Mouse (Mus musculus) testis, adult 2 months (tissue): Measurements from ENCODE around the gene Magi1. TPM values are rescaled to one million over a fixed set of nuclear protein-coding genes. Genes with fewer than 3 reads are reported as not detected.

Source experiments
- H3K27ac ChIP-seq: fragments of 200-500 bp; 2 replicates; pipeline ENCODE4 v1.5.1; 2012; ENCODE audit warnings: low read depth, low read length; ENCODE audit not compliant: control insufficient read depth, insufficient read depth
- H3K27me3 ChIP-seq: fragments of 200-500 bp; 2 replicates; pipeline ENCODE4 v1.6.1; 2012; ENCODE audit warnings: mild to moderate bottlenecking, low read length, moderate library complexity; ENCODE audit not compliant: control insufficient read depth, insufficient read depth
- H3K36me3 ChIP-seq: fragments of 200-500 bp; 2 replicates; pipeline ENCODE4 v1.6.1; 2012; ENCODE audit warnings: mild to moderate bottlenecking, low read length; ENCODE audit not compliant: control insufficient read depth, insufficient read depth
- H3K4me1 ChIP-seq: fragments of 200-500 bp; 2 replicates; pipeline ENCODE4 v1.6.1; 2012; ENCODE audit warnings: low read length; ENCODE audit not compliant: control insufficient read depth, insufficient read depth
- H3K4me3 ChIP-seq: fragments of 200-500 bp; 2 replicates; pipeline ENCODE4 v1.5.1; 2012; ENCODE audit warnings: low read depth, mild to moderate bottlenecking, low read length, moderate library complexity, mixed read lengths; ENCODE audit not compliant: control insufficient read depth
- CTCF ChIP-seq: fragments of 200-500 bp; IDR thresholded peaks from 2 replicates; pipeline ENCODE4 v1.5.1; 2012; ENCODE audit warnings: low read depth, mild to moderate bottlenecking, inconsistent platforms, low read length, moderate library complexity; ENCODE audit not compliant: control insufficient read depth, insufficient read depth, insufficient replicate concordance
- POLR2A ChIP-seq: fragments of 200-500 bp; IDR thresholded peaks from 2 replicates; pipeline ENCODE4 v1.6.1; 2012; ENCODE audit warnings: low read depth, mild to moderate bottlenecking, inconsistent platforms, low read length, moderate library complexity; ENCODE audit not compliant: control insufficient read depth
- polyA plus RNA-seq: library from polyadenylated mRNA; depleted of rRNA; stranded (reverse); fragments of >200 nt; gene quantifications from 2 replicates; pipeline ENCODE4 v1.2.3, GENCODE M21; 2012; rRNA removed

The Magi1 gene
- polyA plus RNA-seq = 9.2 and 11.1 TPM in 2 replicates

DNA sequence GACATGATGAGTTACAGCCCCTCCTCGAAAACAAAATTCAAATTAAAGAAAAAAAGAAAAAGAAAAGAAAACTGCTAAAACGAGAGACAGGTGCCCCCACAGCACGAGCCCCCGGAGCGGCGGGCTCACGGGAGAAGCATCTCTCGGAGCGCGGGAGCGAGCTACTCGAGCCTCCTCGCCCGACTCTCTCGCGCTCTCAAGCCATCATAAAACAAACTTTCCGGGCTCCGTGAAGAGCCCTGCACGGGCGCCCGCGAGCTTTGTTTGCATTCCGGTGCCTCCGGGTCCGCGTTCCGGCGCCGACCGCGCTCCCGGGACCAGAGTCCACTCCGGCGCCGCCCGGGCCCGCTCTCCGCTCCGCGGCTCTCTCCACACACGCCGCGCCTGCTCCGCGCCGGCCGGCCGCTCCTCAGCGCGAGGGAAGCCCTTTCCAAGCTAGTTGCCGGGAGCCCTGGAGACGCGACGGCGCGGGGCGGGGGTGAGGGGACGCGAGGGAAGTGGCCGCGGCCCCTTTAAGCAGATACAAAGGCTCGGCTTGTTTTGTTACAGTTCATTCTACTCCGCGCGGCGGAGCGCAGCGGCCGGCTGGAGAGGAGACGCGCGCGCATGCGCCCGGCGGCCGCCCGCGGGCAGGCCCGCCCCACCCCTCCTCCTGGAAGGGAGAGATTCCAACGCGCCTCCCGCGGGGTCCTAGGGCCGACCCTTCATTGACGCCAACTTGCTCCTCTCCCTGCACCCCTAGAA is at the start of gene Magi1:
Magi1 (minus strand) TSS at position 600 of the 744 bp plus-strand sequence.
- no peaks in the 10 kb centered on the region for H3K36me3 ChIP-seq

GRCm38 (mm10) chr6:94327143-94327542 is 43.4 kb upstream of the Magi1 start:
- no peak for TF ChIP-seq POLR2A
- TF ChIP-seq CTCF = no peak
- no peak overlapping the region for H3K27ac ChIP-seq
- H3K36me3 ChIP-seq = no peaks in the 10 kb centered on the region
- no peaks in the 10 kb centered on the region for H3K27me3 ChIP-seq
- no peaks in the 10 kb centered on the region for H3K4me1 ChIP-seq
- H3K4me3 ChIP-seq = no peak overlapping the region

More for the DNA sequence above, at the start of gene Magi1:
- Histone ChIP-seq H3K27me3 (no peaks in the 10 kb centered on the region), H3K4me3 (peak within 1 kb of the TSS; percentile 95), H3K27ac (peak within 1 kb of the TSS; percentile 84), H3K4me1 (peaks cover 14% of the 10 kb centered on the region)
- no peak; the same call in 1 of the 2 replicates for TF ChIP-seq POLR2A
- TF ChIP-seq CTCF = no peak

DNA sequence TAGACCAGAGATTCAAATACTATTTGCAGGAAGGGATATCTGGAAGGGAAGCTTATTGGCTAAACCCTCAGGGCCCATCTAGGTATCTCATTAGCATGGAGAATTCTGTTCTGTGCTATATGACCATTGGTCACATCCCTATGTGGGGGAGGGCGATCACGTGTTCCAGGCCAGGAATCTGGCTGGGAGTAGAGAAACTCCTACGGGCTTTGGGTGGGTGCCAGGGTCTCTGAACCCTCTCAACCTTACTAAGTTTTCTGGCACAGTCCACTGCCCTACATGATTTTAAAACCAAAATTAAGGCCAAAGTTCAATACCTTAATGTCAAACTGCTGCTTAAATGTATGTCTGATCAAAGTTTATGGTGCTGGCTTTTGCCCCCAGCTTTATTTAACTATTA is 33.2 kb upstream of the Magi1 start:
- Histone ChIP-seq H3K4me1 (no peaks in the 10 kb centered on the region; the same call in 1 of the 2 replicates), H3K27ac (no peak overlapping the region), H3K27me3 (no peaks in the 10 kb centered on the region), H3K4me3 (no peak overlapping the region), H3K36me3 (no peaks in the 10 kb centered on the region)
- no peak for TF ChIP-seq CTCF
- TF ChIP-seq POLR2A = no peak

DNA sequence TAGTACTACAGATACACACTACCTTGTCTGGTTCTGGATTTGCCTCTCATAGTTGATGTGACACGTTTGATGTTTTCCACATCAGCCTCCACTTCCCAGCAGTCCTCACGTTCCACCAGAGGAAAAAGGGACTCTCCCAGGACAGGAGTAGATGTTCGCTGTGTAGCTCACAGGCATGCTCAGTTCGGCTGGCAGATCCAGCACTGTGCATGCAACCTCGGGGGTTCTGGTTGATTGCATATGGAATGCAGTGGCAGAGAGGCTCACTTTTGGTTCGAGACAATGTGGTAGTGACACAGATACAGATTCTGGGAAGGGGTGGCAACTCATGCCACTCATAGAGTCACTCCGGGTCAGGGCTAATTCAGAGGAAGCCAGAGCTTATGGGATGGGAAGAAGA is 28.6 kb upstream of the Magi1 start:
- Histone ChIP-seq H3K4me3 (no peak overlapping the region), H3K4me1 (no peaks in the 10 kb centered on the region; the same call in 1 of the 2 replicates), H3K36me3 (no peaks in the 10 kb centered on the region), H3K27ac (no peak overlapping the region), H3K27me3 (no peaks in the 10 kb centered on the region)
- TF ChIP-seq POLR2A (no peak), CTCF (no peak)

DNA sequence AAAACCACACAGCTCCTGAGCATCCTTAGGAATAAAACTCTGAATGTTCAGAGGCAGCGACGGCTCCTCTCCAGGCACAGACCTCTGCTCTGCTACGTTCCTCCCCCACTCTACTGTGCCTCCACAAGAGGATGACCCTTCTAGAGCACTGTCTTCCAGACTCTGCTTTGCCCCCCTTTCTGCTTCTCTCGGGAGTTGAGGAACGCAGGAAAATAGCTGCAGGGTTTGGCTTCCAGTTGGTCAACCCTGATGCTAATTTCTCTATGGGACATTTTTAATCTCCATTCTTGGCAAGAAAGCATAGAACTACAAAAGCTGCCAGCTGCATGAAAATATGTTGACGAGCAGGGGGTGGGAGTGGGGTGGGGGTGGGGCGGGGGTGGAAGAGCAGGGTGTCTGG is 24.8 kb upstream of the Magi1 start:
- Histone ChIP-seq H3K4me1 (no peaks in the 10 kb centered on the region; the same call in 1 of the 2 replicates), H3K27ac (no peak overlapping the region), H3K27me3 (no peaks in the 10 kb centered on the region), H3K4me3 (no peak overlapping the region), H3K36me3 (no peaks in the 10 kb centered on the region)
- TF ChIP-seq CTCF = no peak
- no peak for TF ChIP-seq POLR2A

DNA sequence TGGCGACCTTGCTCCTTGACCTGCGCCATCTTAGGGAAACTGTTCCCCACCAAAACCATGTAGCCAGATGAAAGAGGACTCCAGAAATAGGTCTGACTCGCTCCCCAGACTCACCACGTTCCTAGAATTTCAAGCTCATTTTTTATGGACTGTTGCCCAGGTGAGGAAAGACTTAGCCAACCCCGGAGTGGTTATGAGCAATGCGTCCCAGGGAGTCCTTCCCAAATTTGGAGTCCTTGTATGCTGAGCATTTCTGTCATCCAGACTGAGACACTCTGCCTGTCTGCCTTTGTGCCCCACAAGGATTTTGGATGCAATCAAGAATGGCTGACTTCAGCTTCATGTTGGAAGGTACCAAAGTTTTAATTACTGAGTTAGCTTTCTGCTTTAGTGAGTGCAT is 19.8 kb upstream of the Magi1 start:
- Histone ChIP-seq H3K4me3 (no peak overlapping the region), H3K27ac (no peak overlapping the region), H3K4me1 (no peaks in the 10 kb centered on the region), H3K36me3 (no peaks in the 10 kb centered on the region), H3K27me3 (no peaks in the 10 kb centered on the region)
- TF ChIP-seq CTCF = no peak
- TF ChIP-seq POLR2A = no peak

GRCm38 (mm10) chr6:94301804-94302203 is 18.1 kb upstream of the Magi1 start:
- Histone ChIP-seq H3K4me3 (peak overlapping the region; percentile 79), H3K4me1 (no peaks in the 10 kb centered on the region), H3K27me3 (no peaks in the 10 kb centered on the region), H3K36me3 (no peaks in the 10 kb centered on the region), H3K27ac (peak overlapping the region; percentile 23)
- TF ChIP-seq CTCF (no peak), POLR2A (0 out of 2 replicates have a peak, but pooled peaks have one; percentile 36)

- TF ChIP-seq CTCF = no peak
- no peak for TF ChIP-seq POLR2A
These were observed 16.8 kb upstream of the Magi1 start for GRCm38 (mm10) chr6:94300562-94300961.

More at GRCm38 (mm10) chr6:94300562-94300961, 16.8 kb upstream of the Magi1 start:
- Histone ChIP-seq H3K36me3 (no peaks in the 10 kb centered on the region), H3K27me3 (no peaks in the 10 kb centered on the region), H3K4me1 (no peaks in the 10 kb centered on the region), H3K4me3 (no peak overlapping the region), H3K27ac (no peak overlapping the region)
